Mouse (Mus musculus): Measurements from ENCODE around the gene Pef1. TPM values are rescaled to one million over a fixed set of nuclear protein-coding genes. Genes with fewer than 3 reads are reported as not detected.

Gene Pef1
- polyA plus RNA-seq, 1 experiment from 2014 or later = 68.6 TPM

DNA sequence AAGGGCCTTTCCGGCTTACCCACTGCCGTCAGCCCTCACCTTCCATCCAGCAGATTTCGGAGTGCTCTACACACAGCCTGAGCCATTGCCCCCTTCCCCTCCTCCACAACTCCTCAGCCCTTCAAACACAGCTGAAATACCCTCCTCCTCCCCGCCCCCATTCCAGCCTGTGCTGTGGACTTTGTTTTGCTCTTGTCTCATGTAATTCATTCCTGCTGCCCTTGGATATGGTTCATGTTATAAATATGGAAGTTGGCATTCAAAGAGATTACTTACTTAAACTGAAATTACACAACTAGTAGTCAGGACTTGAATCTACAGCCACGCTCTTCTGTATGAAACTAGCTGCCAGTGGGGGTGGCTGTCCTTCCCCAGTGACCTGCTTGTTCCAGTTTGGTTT lies 20.7 kb downstream of the Pef1 start:
- 69% methylated on average over 5 of the region's 5 CpGs for WGBS
- Histone ChIP-seq H3K27me3 (replicated peaks; ENCODE audit: control insufficient read depth, insufficient read depth, low read length) (no peaks in the 10 kb centered on the region), H3K9me3 (ENCODE audit: control insufficient read depth, low read length) (no peaks in the 10 kb centered on the region), H3K9ac (ENCODE audit: low read depth, low read length) (no peak overlapping the region), H3K4me2 (ENCODE audit: low read depth, low read length) (no peak overlapping the region), H3K36me3 (ENCODE audit: control insufficient read depth, insufficient read depth, low read length) (peaks cover 69% of the 10 kb centered on the region), H3K27ac (replicated peaks; ENCODE audit: low read depth, low read length) (no peak overlapping the region), H3K4me3 (ENCODE audit: low read depth, low read length) (no peak overlapping the region), H3K4me1 (ENCODE audit: control insufficient read depth, insufficient read depth, low read length) (0 out of 2 replicates have a peak, but pooled peaks cover 4% of the 10 kb centered on the region)
- DNase-seq (ENCODE audit: low spot score) (no peak), ATAC-seq (ENCODE audit: low read depth) (no peak)

- no peaks in the 10 kb centered on the region for H3K27me3 ChIP-seq (replicated peaks; ENCODE audit: control insufficient read depth, insufficient read depth, low read length)
- ATAC-seq (ENCODE audit: low read depth) = no peak
- no peak for DNase-seq (ENCODE audit: low spot score)
- H3K4me1 ChIP-seq (ENCODE audit: control insufficient read depth, insufficient read depth, low read length) = 0 out of 2 replicates have a peak, but pooled peaks cover 4% of the 10 kb centered on the region
- H3K27ac ChIP-seq (replicated peaks; ENCODE audit: low read depth, low read length) = no peak overlapping the region
- H3K4me3 ChIP-seq (ENCODE audit: low read depth, low read length) = no peak overlapping the region
- no peaks in the 10 kb centered on the region for H3K9me3 ChIP-seq (ENCODE audit: control insufficient read depth, low read length)
- H3K9ac ChIP-seq (ENCODE audit: low read depth, low read length) = no peak overlapping the region
- 85% methylated on average over 4 of the region's 4 CpGs for WGBS
- H3K36me3 ChIP-seq (ENCODE audit: control insufficient read depth, insufficient read depth, low read length) = peaks cover 73% of the 10 kb centered on the region
- no peak overlapping the region for H3K4me2 ChIP-seq (ENCODE audit: low read depth, low read length)
Measured at GRCm38 (mm10) chr4:130124110-130124509, 21.8 kb downstream of the Pef1 start.

GRCm38 (mm10) chr4:130125164-130125563 lies 22.8 kb downstream of the Pef1 start:
- DNase-seq (ENCODE audit: low spot score) (no peak), ATAC-seq (ENCODE audit: low read depth) (no peak)
- H3K4me3 ChIP-seq (ENCODE audit: low read depth, low read length) = no peak overlapping the region
- no peaks in the 10 kb centered on the region for H3K9me3 ChIP-seq (ENCODE audit: control insufficient read depth, low read length)
- H3K27me3 ChIP-seq (replicated peaks; ENCODE audit: control insufficient read depth, insufficient read depth, low read length) = no peaks in the 10 kb centered on the region
- WGBS = 87% methylated on average over 6 of the region's 6 CpGs
- 0 out of 2 replicates have a peak, but pooled peaks cover 6% of the 10 kb centered on the region for H3K4me1 ChIP-seq (ENCODE audit: control insufficient read depth, insufficient read depth, low read length)
- H3K36me3 ChIP-seq (ENCODE audit: control insufficient read depth, insufficient read depth, low read length) = peaks cover 73% of the 10 kb centered on the region
- no peak overlapping the region for H3K27ac ChIP-seq (replicated peaks; ENCODE audit: low read depth, low read length)
- no peak overlapping the region for H3K9ac ChIP-seq (ENCODE audit: low read depth, low read length)
- no peak overlapping the region for H3K4me2 ChIP-seq (ENCODE audit: low read depth, low read length)

- no peak overlapping the region for H3K9ac ChIP-seq (ENCODE audit: low read depth, low read length)
- H3K27ac ChIP-seq (replicated peaks; ENCODE audit: low read depth, low read length) = no peak overlapping the region
- DNase-seq (ENCODE audit: low spot score) (no peak), ATAC-seq (ENCODE audit: low read depth) (no peak)
- 30% methylated on average over 5 of the region's 5 CpGs for WGBS
- no peaks in the 10 kb centered on the region for H3K9me3 ChIP-seq (ENCODE audit: control insufficient read depth, low read length)
- 0 out of 2 replicates have a peak, but pooled peaks cover 9% of the 10 kb centered on the region for H3K4me1 ChIP-seq (ENCODE audit: control insufficient read depth, insufficient read depth, low read length)
- H3K27me3 ChIP-seq (replicated peaks; ENCODE audit: control insufficient read depth, insufficient read depth, low read length) = no peaks in the 10 kb centered on the region
- peaks cover 73% of the 10 kb centered on the region for H3K36me3 ChIP-seq (ENCODE audit: control insufficient read depth, insufficient read depth, low read length)
- no peak overlapping the region for H3K4me2 ChIP-seq (ENCODE audit: low read depth, low read length)
- H3K4me3 ChIP-seq (ENCODE audit: low read depth, low read length) = no peak overlapping the region
Measured at GRCm38 (mm10) chr4:130125935-130126334, 23.6 kb downstream of the Pef1 start.

- ATAC-seq (ENCODE audit: low read depth) (no peak), DNase-seq (ENCODE audit: low spot score) (no peak)
- 86% methylated on average over 5 of the region's 5 CpGs for WGBS
- no peak overlapping the region for H3K4me3 ChIP-seq (ENCODE audit: low read depth, low read length)
- no peaks in the 10 kb centered on the region for H3K27me3 ChIP-seq (replicated peaks; ENCODE audit: control insufficient read depth, insufficient read depth, low read length)
- peaks cover 45% of the 10 kb centered on the region for H3K36me3 ChIP-seq (ENCODE audit: control insufficient read depth, insufficient read depth, low read length)
- H3K4me2 ChIP-seq (ENCODE audit: low read depth, low read length) = no peak overlapping the region
- no peak overlapping the region for H3K27ac ChIP-seq (replicated peaks; ENCODE audit: low read depth, low read length)
- 0 out of 2 replicates have a peak, but pooled peaks cover 5% of the 10 kb centered on the region for H3K4me1 ChIP-seq (ENCODE audit: control insufficient read depth, insufficient read depth, low read length)
- H3K9ac ChIP-seq (ENCODE audit: low read depth, low read length) = no peak overlapping the region
- no peaks in the 10 kb centered on the region for H3K9me3 ChIP-seq (ENCODE audit: control insufficient read depth, low read length)
Measured at GRCm38 (mm10) chr4:130128907-130129306, 26.5 kb downstream of the Pef1 start.

DNA sequence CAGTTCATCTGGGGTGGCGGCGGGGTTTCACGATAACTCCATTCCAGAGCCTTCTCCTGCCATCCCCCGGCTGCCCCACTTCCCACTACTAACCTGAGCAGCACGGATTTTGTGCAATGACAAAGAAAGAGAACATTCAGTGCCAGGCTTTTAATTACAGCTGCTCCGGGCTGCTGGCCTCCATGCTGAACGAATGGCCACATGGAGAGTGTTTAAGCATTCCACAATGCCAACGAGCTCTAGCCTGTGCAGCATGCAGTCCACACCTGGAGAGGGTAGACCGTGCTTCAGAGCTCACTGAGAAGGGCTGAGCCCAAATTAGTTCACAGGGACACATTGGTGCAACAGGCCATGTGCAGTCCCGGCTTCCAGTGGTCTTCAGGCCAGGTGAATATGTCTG lies 27.7 kb downstream of the Pef1 start:
- Histone ChIP-seq H3K9ac (ENCODE audit: low read depth, low read length) (no peak overlapping the region), H3K27ac (replicated peaks; ENCODE audit: low read depth, low read length) (no peak overlapping the region), H3K4me2 (ENCODE audit: low read depth, low read length) (no peak overlapping the region), H3K4me1 (ENCODE audit: control insufficient read depth, insufficient read depth, low read length) (0 out of 2 replicates have a peak, but pooled peaks cover 5% of the 10 kb centered on the region), H3K36me3 (ENCODE audit: control insufficient read depth, insufficient read depth, low read length) (peaks cover 33% of the 10 kb centered on the region), H3K4me3 (ENCODE audit: low read depth, low read length) (no peak overlapping the region), H3K9me3 (ENCODE audit: control insufficient read depth, low read length) (no peaks in the 10 kb centered on the region), H3K27me3 (replicated peaks; ENCODE audit: control insufficient read depth, insufficient read depth, low read length) (no peaks in the 10 kb centered on the region)
- WGBS = 72% methylated on average over 10 of the region's 10 CpGs
- no peak for ATAC-seq (ENCODE audit: low read depth)
- no peak for DNase-seq (ENCODE audit: low spot score)

DNA sequence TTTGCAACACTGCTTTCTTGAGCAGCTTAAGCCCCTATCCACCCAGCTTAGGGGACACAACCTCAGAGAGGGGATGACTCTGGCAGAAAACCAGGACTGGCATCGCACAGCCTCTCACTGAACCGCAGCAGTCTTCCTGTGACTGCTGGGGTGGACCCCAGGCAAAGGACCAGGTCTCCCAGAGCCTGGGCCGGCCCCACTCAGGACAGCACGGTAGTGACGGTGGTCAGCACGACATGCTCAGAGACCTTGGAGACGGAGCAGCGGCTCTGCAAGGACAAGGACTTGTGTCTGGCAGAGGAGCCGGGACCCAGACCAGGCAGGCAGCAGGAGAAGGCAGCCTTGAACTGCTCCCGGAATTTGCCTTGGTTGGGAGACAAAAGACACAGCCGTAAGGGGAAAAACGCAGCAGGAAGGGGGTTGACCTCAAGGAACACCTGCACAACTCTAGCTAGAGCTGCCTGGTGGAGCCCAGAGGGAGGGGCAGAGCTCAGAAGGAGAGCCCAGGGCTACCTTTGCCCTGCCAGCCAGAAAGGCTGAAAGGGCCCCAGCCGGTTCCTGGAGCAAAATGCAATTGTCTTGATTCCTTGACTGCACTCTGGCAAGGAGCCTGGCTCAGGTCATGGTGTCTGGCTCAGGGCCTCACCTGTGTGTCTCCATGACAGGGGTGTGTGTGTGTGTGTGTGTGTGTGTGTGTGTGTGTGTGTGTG lies 28.4 kb downstream of the Pef1 start:
- Histone ChIP-seq H3K4me2 (ENCODE audit: low read depth, low read length) (no peak overlapping the region), H3K9me3 (ENCODE audit: control insufficient read depth, low read length) (no peaks in the 10 kb centered on the region), H3K27me3 (replicated peaks; ENCODE audit: control insufficient read depth, insufficient read depth, low read length) (no peaks in the 10 kb centered on the region), H3K4me3 (ENCODE audit: low read depth, low read length) (no peak overlapping the region), H3K27ac (replicated peaks; ENCODE audit: low read depth, low read length) (no peak overlapping the region), H3K9ac (ENCODE audit: low read depth, low read length) (no peak overlapping the region), H3K36me3 (ENCODE audit: control insufficient read depth, insufficient read depth, low read length) (peaks cover 26% of the 10 kb centered on the region), H3K4me1 (ENCODE audit: control insufficient read depth, insufficient read depth, low read length) (0 out of 2 replicates have a peak, but pooled peaks cover 5% of the 10 kb centered on the region)
- ATAC-seq (ENCODE audit: low read depth) (peak; percentile 55), DNase-seq (ENCODE audit: low spot score) (no peak)
- 53% methylated on average over 13 of the region's 13 CpGs for WGBS

GRCm38 (mm10) chr4:130131448-130132105 lies 29.2 kb downstream of the Pef1 start:
- no peaks in the 10 kb centered on the region for H3K9me3 ChIP-seq (ENCODE audit: control insufficient read depth, low read length)
- peaks cover 18% of the 10 kb centered on the region for H3K36me3 ChIP-seq (ENCODE audit: control insufficient read depth, insufficient read depth, low read length)
- no peak for ATAC-seq (ENCODE audit: low read depth)
- no peak for DNase-seq (ENCODE audit: low spot score)
- 91% methylated on average over 7 of the region's 7 CpGs for whole genome bisulfite sequencing
- no peak overlapping the region for H3K9ac ChIP-seq (ENCODE audit: low read depth, low read length)
- H3K27me3 ChIP-seq (replicated peaks; ENCODE audit: control insufficient read depth, insufficient read depth, low read length) = 0 out of 2 replicates have a peak, but pooled peaks cover 3% of the 10 kb centered on the region
- H3K4me1 ChIP-seq (ENCODE audit: control insufficient read depth, insufficient read depth, low read length) = 0 out of 2 replicates have a peak, but pooled peaks cover 5% of the 10 kb centered on the region
- H3K4me3 ChIP-seq (ENCODE audit: low read depth, low read length) = no peak overlapping the region
- no peak overlapping the region for H3K27ac ChIP-seq (replicated peaks; ENCODE audit: low read depth, low read length)
- no peak overlapping the region for H3K4me2 ChIP-seq (ENCODE audit: low read depth, low read length)

Measured in embryonic facial prominence, embryonic 14.5 days (tissue).